Mouse (Mus musculus): ENCODE measurements around the gene Cwh43. TPM values are rescaled to one million over a fixed set of nuclear protein-coding genes. Genes with fewer than 3 reads are reported as not detected.

Cwh43 gene
- total RNA-seq, 2 experiments from 2014 or later: 0.62 to 1.3 TPM

DNA sequence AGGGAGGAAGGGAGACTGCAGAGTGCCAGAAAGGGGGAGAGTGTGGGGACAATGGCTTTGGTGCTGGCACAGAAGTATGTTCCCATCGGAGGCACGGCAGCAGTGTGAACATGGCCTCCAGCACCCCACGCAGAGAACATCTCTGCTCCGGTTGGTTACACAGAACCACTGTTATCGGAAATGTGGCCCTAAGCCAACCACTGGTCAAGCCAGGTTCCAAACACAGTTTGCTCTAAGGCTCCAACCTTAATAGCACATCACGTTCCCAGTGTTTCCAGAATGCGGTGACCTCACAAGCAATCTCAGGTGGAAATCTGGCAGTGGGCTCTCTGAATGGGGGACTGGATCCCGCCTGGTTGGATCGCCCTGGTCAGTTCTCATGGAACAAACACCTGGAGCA, 12.8 kb upstream of the Cwh43 start:
- no peak for DNase-seq (ENCODE audit: extremely low spot score in 1 of 2, low spot score in 1 of 2)

DNA sequence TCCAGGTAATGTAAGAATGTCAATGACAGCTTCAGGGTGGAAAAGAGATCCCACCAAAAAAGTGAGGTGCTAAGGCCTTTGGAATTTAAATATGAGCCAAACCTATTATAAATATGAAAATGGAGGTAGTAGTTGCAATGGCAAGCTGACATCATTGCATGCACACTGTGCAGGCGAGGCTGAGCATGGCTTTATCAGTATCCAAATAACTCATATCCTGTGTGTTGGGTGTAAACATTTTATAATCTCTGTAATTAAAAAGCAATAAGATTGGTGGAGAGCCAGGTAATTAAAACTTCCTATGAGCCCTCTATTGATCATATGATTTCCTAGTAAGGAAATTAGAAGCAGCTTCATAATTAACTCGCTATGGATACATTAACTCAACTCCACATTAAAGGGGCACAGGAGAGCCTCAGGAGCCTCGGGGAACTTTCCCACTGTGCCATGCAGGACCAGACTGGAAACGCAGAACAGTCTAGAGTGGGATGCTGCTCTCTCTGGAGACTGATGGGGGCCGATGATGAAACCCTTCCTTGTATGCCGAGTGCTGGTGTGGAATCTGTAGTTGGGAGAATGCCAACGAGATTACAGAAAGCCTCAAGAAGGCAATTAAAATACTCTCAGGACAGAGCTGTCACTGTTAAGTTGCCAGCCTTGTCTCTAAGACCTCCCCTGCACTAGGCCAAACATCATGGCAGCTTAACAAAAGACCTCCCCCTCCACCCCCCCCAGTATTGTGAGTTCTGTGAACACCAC, 5.9 kb upstream of the Cwh43 start:
- no peak for DNase-seq (ENCODE audit: extremely low spot score in 1 of 2, low spot score in 1 of 2)

DNA sequence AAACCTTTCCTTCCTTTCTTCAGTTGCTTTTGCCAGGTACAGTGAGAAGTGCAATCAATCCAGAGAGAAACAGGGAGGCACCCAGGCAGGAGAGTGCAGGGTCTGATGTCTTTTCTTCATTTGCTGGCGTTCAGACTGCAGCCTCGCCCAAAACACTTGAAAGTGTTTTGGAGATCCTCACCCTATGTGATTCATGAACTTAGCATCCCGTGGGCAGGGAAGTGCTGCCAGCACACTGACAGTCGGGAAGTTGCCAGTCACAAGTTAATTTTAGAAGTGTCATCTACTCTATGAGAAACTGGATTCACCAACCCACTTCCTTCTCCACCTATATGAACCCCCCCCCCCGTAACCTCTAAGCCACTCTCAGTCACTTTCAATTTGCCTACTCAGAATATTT, 4.5 kb upstream of the Cwh43 start:
- DNase-seq (ENCODE audit: extremely low spot score in 1 of 2, low spot score in 1 of 2): no peak

DNA sequence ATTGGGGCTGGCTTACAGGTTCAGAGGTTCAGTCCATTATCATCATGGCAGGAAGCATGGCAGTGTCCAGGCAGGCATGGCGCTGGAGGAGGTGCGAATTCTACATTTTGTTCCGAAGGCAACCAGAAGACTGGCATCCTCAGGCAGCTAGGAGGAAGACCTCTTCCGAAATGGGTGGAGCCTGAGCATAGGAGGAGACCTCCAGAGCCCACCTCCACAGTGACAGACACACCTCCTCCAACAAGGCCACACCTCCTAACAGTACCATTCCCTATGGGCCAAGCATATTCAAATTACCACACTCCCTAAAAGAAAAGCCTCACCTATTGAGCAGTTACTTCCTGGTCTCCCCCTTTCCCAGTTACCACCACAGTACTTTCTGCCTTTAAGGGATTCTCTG, 3.0 kb upstream of the Cwh43 start:
- DNase-seq (ENCODE audit: extremely low spot score in 1 of 2, low spot score in 1 of 2): no peak

DNA sequence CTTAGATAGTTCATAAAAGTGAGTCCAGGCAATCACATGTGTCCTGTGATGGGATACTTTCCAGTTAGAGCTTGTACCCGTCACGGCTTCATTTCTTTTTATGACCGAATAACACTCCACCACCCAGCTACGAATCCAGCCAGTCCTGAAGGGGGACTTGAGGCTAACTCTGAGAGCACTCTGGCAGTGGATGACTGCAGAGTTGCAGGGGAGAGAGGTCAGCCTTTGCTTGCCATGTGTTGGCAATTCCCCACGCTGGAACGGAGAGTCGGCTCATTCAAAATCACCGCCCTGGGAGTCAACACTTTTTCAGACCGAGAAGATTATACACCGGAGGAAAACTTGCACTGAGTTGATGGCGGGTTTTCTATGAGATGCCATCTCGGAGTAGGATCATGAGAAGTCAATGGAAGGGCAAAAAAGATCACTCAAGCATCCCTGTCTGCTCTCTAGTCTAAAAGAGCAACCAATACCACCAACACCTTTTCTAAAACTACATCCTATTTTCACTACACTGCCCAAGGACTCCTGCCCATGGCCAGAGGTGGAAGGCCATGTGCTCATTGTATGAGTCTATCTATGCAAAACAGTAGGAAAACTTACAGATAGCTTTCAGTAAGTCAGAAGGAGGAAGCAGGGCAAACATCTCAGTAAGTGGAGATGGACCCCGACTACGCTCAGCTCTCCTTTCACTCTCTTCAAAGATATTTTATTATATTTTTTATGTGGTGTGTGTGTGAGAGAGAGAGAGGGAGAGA, 2.4 kb upstream of the Cwh43 start:
- no peak for DNase-seq (ENCODE audit: extremely low spot score in 1 of 2, low spot score in 1 of 2)

DNA sequence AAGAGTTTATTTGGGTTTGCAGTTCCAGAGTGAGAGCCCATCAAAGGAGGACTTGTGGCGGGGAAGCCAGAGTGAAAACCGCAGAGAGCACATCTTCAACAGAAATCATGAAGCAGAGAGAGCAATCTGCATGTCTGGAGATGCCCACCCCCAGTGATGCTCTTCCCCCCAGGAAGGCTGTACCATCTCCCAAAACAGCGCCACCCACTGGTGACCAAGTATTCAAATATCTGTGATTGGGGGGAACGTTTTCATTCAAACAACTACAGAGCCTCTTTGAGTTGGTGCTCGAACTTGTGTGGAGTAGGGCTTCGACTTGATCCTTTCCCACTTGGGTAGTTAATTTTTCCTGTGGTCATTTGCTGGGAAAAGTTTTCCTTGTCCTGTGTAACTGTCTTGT, 1.1 kb upstream of the Cwh43 start:
- no peak for DNase-seq (ENCODE audit: extremely low spot score in 1 of 2, low spot score in 1 of 2)

DNA sequence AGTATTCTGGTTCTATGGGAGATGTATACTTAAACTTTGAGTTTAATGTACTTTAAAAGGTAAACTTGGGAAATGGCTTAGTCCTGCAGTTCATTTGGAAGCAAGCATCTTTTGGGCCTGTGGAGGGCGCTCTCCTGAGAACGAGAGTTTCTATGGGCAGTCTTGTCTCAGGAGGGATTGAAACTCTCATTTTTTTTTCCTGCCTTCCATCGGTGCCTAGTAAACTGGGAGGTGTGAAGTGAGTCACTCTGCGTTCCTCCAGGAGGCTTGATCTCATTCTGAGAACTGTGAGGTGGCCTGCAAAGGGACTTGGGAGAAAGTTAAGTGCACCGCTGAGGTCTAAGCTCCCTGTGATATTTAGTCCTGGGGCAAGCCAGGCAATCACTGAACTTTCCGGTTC, 986 bp downstream of the Cwh43 start:
- no peak for DNase-seq (ENCODE audit: extremely low spot score in 1 of 2, low spot score in 1 of 2)

DNA sequence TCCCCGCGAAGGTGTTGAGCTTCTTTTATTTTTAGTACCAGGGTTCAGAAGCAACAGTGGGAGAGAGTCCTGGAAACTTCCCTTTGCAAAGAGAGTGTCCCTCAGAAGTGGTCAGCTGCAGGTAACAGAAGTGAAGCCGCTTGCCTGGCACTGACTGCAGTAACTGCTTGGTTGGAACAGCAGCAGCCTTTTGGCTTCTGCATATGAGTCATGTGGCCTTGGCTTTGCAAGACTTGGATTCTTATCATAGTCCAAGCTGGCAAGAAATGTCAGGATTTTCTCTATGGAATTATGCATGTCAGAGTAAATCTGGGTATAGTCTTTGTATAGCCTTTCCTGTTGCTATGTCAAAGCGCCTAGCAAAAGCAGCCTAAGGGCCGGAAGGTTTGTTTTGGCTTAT, 4.1 kb downstream of the Cwh43 start:
- DNase-seq (ENCODE audit: extremely low spot score in 1 of 2, low spot score in 1 of 2): no peak

DNA sequence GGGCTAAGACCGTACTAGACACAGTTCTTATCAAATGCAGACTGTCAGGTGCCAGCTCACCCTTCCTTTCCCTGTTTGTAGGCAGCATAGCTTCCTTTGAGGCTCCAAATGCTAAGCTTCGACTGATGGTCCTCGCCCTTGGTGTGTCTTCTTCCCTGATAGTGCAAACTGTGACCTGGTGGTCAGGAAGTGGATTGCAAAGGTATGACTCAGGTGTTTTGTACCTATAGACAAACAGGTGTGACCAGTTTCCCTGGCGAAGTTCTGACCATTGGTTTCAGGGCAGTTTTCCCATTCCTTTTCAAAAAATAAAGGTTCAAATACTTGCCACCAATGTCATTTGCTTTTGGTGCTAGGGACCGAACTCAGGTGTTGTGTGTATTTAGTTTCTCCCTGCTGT, 5.9 kb downstream of the Cwh43 start:
- no peak for DNase-seq (ENCODE audit: extremely low spot score in 1 of 2, low spot score in 1 of 2)

DNA sequence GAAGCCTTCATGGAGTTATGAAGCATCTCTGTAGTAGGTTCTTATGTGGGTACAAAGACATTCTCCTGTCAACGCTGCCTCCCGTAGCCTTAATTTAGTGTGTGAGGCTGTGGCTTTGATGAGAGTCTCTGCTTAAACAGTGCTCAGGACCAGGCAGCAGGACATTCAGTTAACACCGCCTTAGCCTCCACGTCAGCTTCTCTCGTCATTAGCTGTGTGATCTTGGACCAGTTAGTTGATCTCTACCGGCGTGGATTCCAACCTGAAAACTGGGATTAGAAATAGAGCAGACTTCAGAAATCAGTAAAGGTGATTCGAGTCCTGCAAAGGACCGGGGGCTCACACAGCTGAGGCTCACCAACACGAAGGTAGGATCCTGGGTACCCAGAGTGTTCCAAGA, 8.3 kb downstream of the Cwh43 start:
- no peak for DNase-seq (ENCODE audit: extremely low spot score in 1 of 2, low spot score in 1 of 2)

DNA sequence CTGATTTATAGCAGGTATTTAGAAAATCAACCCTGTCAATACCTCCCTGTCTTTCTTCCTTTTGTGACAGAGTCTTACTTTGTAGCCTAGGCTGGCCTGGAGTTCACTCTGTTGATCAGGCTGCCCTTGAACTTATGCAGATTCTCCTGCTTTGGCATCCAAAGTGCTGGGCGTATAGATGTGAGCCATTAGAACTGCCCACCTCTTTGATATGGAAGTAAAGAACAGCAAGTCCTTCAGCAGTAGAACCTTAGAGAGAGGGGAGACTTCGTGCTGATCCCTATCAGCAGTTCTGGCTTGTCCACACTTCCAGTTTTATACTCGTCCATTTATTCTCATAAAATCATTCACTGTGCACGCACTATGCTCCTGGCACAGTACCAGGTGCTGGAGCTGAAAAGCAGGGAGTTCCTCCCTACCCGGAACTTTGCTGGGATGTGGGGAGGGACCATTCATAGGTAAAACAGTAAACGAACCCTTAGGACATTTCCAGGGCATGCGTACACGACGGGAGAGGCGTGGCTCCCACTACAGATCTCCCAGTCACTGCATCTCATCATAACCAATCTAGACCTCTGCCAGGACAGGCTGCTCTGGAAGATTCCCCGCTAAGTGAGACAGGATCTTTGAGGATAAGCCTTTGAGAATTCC, 13.3 kb downstream of the Cwh43 start:
- DNase-seq (ENCODE audit: extremely low spot score in 1 of 2, low spot score in 1 of 2): no peak

DNA sequence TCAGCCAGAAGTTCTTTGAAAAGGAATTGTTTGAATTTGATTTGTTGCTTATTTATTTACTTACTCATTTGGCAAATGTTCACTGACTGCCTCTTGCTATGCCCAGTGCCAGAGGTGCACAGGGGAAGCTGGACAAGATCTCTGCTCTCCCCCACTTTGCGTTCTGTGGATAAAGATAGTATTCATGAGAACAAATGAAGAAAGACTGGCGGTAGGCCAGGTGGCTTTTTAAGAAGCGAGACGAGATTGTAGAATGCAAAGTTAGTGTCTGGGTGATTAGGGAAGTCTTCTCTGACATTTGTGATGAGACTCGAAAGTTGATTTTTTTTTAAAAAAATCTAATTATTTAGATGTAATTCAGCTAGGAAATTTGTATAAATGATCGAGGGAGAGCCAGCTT, 20.9 kb downstream of the Cwh43 start:
- no peak for DNase-seq (ENCODE audit: extremely low spot score in 1 of 2, low spot score in 1 of 2)

DNA sequence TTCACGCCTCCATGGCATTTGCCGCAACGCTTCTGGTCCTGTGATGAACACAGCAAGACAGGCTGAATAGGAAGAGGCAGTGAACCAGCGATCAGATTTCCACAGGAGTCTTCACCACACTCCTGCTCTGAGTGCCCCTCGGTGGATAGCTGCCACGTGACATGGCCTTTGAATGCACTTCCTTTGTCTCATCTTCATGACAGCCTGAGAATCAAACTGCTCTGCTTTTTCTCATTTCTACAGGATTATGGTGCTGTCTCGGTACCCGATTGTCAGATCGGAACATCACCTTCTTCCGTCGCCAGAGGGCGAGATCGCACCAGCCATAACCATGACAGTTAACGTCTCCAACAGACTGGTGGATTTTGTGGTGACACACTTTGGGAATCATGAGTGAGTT, 25.7 kb downstream of the Cwh43 start:
- DNase-seq (ENCODE audit: extremely low spot score in 1 of 2, low spot score in 1 of 2): peak; percentile 73 to 89

DNA sequence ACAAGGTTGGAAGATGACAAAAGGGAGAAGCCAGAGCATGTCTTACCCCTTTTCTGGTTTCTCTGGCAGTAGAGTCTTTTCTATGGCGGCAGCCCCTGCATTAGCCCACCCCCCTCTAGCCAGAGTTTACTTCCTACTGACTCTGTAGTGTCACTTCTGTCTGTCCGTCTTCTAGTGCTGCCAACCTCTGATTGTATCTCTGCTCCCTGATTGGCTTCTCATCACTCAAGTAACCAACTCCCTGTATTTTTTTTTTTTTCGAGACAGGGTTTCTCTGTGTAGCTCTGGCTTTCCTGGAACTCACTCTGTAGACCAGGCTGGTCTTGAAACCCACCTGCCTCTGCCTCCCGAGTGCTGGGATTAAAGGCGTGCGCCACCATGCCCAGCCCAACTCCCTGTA, 26.9 kb downstream of the Cwh43 start:
- no peak for DNase-seq (ENCODE audit: extremely low spot score in 1 of 2, low spot score in 1 of 2)

DNA sequence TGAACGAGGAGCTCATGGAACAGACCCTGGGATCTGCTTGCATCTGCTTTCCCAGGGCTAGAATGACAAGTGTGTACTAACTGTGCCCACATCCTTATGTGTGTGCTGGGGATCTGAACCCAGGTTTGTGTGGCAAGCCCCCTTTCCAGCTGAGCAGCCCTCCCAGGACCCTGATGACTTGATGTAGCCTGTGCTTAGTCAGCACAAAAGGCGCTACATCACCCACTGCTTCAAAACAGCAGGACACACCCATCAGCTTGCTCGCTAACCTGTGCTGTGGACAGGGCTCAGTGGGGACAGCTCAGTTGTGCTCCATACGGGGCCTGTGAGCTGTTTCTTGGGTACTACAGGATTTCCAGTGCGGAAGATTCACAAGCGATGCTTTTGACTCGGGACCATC, 28.9 kb downstream of the Cwh43 start:
- no peak for DNase-seq (ENCODE audit: extremely low spot score in 1 of 2, low spot score in 1 of 2)

DNA sequence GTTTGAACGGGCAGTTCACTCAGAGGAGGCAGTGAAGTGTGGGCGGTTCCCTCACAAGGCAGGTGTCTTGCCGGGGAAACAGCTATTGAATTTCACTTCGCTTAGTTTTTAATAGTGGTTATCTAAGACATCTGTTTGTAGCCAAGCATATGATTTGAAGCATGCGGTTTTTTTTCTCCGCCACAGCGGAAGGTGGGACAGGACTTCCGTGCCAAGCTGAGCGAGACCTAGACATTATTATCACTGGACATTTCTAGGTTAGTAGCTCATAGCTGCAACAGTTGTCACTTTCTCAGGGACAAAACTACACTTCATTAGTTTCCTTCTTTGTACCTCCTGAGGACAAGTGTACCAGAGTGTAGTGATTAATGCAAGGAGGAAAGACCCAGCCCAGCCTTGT, 36.3 kb downstream of the Cwh43 start:
- no peak for DNase-seq (ENCODE audit: extremely low spot score in 1 of 2, low spot score in 1 of 2)

DNA sequence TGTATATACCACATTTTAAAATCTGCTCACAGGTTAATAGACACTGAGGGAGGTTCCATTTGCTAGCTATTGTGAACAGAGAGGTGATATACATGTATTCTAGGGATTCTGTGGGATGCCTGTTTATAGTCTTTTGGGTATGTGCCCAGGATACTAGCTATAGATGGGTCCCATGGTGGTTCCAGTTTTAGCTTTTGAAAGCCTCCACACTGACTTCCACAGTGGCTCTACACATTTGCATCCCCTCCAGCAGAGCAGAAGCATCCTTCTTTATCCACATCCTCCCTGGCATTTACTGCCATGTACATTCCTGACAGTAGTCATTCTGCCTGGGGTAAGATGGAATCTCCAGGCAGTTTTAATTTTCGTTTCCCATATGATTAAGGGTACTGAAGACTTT, 44.4 kb downstream of the Cwh43 start:
- no peak for DNase-seq (ENCODE audit: extremely low spot score in 1 of 2, low spot score in 1 of 2)

DNA sequence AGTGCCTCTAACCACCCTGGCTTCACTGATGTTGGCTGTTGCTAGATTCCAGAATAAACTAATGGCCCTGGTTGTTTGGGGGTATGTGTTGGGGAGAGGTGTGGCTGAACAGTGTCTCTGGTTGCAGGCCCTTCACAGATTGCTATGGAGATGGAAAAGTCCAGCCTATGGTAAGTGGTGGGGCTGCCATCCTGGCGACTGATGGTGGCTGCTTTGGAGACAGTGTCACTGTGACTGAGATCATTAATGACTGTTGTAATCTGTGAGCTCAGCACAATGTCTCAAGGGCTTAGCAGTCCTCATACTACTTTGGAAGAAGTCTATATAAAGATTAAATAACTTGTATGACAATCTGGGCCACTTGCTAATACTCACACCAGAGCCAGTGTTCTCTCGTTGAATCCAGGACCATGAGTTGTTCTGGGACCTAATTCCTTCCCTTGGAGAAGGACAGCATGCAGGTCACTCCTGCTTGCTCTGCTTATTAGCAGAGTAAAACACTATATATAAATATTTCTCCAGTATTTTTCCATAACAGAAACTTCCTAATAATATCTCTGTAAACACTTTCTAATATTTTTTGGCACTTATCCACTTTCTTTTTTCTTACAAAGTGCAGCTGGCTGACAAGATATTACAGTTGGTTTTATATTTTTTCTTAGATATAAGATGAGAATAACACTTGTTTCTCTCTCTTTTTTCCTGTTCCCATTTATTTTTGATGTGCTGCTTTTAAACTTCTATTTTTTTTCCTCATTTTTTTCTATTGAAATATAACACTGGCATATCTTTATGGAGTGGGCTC, 48.8 kb downstream of the Cwh43 start:
- DNase-seq (ENCODE audit: extremely low spot score in 1 of 2, low spot score in 1 of 2): no peak

DNA sequence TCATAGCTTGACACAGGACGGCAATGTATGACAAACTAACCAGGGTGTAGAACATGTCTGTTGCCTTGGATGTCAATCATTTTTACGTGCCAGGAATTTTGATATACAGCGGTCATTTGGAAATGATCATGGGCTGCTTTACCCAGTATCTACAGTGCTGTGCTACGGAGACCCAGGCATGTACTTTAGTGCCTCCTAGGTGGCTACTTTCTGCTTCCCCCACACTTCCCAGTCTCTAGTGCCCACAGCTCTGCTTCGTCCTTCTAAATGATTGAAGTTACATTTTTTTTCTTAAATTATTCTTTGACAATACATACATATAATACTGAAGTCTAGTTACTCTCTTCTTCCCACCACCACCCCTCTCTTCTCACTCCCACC, 49.4 kb downstream of the Cwh43 start:
- DNase-seq (ENCODE audit: extremely low spot score in 1 of 2, low spot score in 1 of 2): no peak

DNA sequence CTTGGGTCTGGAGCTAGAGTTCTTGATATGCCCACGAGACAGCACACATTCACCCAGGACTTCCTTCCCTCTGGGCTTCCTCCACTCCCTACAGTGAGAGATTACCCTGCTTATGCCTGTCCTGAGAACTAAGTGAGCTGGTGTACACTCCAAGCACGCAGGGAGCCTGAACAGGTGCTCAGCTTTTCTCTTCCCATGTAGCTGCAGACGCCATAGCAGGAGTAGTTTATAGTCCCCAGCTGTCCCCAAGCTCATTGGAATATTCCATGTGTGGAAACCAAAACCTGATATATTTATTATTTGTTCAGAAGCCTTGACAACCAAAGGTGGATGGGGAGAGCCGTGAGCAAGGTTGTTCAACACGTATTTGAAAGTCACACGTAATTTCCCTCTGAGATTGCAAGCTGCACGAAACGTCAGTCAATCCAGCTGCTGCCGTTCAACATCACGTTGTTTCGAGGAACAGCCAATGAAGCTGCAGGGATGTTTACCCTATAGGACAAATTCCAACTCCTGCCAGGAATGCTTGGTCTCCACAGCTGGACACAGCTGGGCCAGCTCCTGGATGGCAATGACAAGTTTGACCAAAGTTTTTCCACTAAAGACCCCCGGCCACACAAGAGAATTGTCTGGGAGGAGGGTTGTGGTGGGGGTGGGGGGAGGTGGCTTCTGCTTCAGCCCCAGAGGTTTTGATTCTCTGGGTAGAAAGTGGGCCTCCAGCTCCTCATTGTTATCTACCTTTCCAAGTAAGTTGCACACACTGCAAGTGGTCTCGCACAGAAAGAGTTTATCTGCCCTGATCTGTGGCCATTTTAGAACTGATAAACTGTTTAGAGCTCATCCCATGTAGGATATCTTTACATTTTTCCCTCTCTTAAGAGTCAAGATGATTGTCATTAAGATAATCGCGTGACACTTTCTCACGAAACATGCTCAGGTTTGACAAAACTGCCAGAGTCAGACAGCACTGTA, 62.9 kb downstream of the Cwh43 start:
- DNase-seq (ENCODE audit: extremely low spot score in 1 of 2, low spot score in 1 of 2): no peak
